Mouse (Mus musculus) urinary bladder, adult 2 months (tissue): ENCODE data around the gene Pdzd7. TPM values are rescaled to one million over a fixed set of nuclear protein-coding genes. Genes with fewer than 3 reads are reported as not detected.

Experiments
- DNase-seq: peaks from one replicate; pipeline ENCODE4 v3.0.0; 2022; ENCODE audit warnings: low spot score
- polyA plus RNA-seq: library from polyadenylated mRNA; depleted of rRNA; stranded (reverse); fragments of >200 nt; gene quantifications from 2 replicates; pipeline ENCODE4 v1.2.3, GENCODE M21; 2012; rRNA removed

Gene Pdzd7
- 0.99 and 1.1 TPM in 2 replicates for polyA plus RNA-seq

- DNase-seq: no peak
These were observed at the start of gene Pdzd7 for GRCm38 (mm10) chr19:45045651-45046050. TSS of gene Pdzd7 (minus strand) at chr19:45045717.

DNA sequence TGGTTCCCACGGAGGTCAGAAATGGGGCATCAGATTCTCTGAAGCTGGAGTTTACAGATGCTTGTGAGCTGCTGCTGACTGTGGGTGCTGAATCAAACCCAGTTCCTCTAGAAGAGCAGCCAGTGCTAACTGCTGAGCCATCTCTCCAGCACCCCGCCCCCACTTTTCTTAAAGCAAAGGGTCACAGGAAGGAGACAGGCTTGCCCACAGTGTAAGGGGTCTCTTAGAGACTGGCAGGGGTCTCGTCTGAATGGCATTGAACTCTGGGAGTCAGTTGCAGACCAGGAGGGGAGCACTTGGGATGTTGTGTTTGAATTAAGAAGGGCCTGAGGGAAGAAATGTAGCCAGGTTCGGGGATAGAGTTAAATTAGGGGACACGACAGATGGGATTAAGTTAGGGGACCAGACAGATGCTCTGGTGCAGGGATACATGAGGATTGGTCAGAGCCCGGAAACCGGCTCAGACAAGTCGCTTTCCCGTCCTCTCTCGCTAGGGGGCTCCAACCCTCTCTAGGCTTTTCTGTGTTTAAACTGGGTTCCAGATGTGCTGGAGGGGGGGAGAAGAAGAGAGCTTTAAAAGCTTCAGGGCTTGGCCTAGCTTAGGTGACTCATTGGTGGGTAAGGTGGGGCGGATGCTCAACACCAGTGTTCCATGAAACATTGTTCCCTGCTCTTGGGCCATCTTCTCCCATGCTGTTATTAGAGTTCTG lies 36.5 kb upstream of the Pdzd7 start:
- DNase-seq: no peak

- peak; percentile 59 for DNase-seq
These were observed 35.8 kb upstream of the Pdzd7 start for GRCm38 (mm10) chr19:45081279-45081678.

- DNase-seq: no peak
These were observed 35.2 kb upstream of the Pdzd7 start for GRCm38 (mm10) chr19:45080711-45081110.

GRCm38 (mm10) chr19:45079769-45080515 lies 34.4 kb upstream of the Pdzd7 start:
- peak; percentile 57 for DNase-seq

GRCm38 (mm10) chr19:45078971-45079764 lies 33.7 kb upstream of the Pdzd7 start:
- no peak for DNase-seq

- no peak for DNase-seq
These were observed 32.5 kb upstream of the Pdzd7 start for GRCm38 (mm10) chr19:45077742-45078645.

DNA sequence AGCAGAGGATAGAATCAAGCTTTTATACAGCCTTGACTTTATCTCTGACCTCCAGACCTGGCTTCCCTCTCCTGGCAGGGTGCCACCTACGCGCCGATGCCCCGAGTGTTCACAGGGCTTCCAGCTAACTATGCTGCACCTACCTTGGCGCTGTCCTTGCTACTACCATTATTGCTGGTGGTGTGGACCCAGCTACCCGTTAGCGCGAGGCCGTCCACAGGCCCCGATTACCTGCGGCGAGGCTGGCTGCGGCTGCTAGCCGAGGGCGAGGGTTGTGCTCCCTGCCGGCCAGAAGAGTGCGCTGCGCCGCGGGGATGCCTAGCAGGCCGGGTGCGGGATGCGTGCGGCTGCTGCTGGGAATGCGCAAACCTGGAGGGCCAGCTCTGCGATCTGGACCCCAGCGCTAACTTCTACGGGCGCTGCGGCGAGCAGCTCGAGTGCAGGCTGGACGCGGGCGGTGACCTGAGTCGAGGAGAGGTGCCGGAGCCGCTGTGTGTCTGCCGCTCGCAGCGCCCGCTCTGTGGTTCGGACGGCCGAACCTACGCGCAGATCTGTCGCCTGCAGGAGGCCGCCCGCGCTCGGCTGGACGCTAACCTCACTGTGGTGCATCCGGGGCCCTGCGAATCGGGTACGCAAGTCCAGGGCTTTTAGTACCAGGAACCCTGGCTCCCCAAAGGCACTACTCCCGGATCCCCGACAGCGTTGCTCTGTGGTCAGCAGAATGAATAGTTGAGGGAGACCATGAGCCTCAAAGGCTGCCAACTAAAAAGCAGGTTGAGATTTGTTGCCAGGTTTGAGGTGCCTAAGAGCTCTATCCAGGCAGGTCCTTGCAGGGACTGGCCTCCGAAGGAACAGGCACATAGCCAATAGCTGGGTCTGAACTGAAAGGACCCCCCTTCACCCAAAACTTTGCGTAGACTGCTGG lies 31.3 kb upstream of the Pdzd7 start:
- peak; percentile 64 for DNase-seq

DNA sequence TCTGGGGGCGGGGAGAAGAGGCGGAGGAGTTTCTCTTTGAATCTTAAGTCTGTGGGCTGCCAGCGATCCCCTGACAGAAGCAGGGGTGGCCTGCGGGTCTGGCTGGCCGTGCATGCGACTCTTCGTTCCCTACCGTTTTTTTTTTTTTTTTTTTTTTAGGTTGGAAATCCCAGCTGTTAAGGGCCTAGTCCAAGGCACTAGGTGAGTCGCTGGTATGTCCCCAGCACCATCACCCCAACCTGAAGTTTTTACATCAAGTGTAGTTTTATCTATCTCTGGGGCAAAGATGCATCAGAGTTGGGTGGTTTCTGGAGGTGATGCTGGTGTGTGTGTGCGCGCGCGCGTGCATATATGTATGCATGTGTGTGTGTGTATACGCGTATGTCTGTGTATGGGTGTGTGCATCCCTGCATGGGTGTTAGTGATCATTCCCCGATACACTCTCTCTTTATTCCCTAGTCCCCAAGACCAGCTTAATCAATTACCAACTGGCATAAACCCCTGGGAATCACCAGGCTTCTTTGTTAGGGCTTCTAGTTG lies 30.6 kb upstream of the Pdzd7 start:
- no peak for DNase-seq

DNA sequence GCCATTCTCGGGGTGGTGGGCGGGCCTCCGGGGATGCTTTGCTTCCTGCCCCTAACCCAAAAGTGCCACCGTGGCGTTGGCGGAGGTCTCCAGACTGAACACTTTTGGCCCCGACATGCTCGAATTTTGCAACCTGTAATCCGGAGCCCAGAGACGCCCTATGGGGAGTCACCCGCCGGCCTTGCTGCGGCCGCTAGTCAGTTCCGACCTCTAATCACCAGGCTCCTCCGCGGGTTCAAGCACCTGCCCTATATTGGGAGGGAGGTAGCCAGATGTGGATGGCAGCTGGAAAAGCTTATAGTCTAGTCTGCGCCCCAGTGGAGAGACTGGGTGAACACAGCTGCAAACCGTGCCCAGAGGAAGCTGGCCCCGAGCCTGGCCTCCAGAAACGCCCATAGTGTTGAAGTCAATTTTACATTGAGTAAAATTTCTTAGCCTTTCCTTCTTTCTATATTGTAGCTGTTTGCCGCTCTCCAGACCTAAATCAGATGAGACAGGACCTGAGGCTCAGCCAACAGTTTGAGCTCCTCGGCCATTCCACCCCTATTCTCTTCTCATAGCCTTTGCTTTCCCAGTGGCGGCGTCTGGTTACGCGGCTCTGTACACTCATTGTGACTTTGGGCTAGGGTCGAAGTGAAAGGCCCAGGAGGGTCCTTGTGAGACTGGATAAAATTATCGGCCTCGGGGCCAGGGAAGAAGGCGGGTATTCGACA lies 30.0 kb upstream of the Pdzd7 start:
- no peak for DNase-seq

- DNase-seq: peak; percentile 92
These were observed 29.2 kb upstream of the Pdzd7 start, which contains the start of gene Kazald1 for GRCm38 (mm10) chr19:45074580-45075322. TSS of gene Kazald1 (plus strand) at chr19:45075241.

DNA sequence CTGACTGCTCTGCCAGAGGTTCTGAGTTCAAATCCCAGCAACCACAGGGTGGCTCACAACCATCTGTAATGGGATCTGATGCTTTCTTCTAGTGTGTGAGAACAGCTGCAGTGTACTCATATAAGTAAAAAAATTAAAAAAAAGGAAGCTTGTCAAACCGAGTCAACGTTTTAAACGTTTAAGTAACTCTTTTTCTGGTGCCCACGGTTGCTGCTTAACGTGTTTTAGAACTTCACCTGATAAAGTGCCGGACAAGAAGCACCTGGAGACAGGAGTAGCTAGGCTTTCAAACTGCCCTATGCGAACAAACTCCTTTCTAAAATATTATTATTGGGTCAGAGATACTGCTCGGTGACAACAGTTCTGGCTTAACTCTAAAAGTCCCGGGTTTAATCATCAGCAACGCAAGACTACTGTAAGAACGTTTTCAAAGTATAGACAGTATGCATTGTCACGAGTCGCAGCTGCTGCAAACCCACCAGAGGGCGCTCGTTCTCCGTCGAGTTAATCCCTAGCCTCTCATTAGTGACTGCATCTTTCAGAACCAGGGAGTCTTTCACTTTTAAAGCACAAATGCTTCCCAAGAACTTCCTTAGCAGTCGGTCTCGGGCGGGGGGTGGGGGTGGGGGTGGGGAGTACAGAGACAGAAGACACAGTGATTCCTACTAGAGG lies 28.5 kb upstream of the Pdzd7 start:
- DNase-seq: peak; percentile 70

DNA sequence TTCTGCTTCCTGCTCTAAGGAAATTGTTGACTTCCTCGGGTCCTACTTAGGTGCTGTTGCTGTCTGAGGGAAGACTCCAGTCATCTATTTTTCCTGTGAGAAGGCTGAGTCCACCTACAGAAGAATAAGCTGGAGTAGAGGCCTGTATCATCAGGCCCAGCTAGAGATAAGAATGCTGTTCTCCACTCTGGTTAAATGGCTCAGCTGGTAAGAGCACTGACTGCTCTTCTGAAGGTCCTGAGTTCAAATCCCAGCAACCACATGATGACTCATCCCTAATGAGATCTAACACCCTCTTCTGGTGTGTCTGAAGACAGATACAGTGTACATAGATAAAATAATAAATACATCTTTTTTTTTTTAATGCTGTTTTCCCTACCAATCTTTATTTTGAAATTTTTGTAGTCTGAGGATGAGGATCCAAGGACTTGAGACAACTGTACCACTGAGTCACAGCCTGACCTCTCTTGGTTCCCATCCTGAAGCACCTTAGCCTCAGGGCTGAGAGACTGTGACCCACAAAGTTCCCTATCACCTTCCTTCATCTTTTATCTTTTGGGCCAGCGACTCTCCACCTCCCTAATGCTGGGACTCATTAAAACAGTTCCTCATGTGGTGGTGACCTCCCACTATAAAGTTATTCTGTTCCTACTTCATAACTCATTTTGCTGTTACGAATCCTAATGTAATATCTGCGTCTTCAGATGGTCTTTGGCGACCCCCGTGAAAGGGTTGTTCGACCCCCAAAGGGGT lies 22.4 kb upstream of the Pdzd7 start:
- DNase-seq: no peak

DNA sequence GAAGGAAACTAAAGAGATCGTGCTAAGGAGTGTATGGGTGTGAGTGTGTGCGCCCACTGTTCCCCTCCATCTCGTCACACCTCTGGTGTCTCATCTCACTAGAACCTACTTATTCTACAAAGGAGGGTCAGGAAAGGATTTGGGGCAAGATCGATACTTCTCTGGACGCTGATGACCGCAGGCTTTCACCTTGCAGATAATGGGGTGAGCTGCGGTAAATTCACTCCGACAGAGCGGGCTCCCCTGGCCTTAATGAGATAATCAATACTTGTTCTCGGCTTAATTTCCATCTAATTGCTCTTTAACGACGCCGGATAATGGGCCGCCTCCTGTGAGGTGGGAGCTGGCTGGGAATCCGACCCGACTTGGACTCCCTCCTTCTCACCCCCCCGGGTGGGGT lies 21.7 kb upstream of the Pdzd7 start:
- DNase-seq: no peak

DNA sequence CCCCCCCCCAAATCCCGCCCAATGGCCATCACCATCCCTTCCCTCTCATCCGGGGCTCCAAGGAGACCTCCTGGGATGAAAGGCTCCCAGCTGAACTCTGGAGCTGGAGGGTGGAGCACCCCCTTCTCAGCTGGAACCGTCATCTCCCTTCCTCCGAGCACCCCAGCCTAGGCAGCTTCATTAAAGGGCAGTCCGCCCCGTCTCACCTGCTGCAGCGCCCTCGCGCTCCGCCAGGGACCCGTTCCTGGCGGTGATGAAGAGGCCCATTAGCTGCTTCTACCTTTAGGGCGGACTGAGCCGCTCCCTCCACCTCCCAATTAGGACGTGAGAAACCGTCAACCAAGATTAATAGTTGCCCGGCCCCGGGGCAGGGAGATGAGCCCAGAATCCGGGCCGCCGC lies 19.7 kb upstream of the Pdzd7 start:
- DNase-seq: no peak

- no peak for DNase-seq
These were observed 18.2 kb upstream of the Pdzd7 start for GRCm38 (mm10) chr19:45063565-45064292.

- no peak for DNase-seq
These were observed 13.3 kb upstream of the Pdzd7 start for GRCm38 (mm10) chr19:45058841-45059240.
